Mouse (Mus musculus) liver, postnatal 0 days (tissue): ENCODE results near the gene Cpt1b. TPM values are rescaled to one million over a fixed set of nuclear protein-coding genes. Genes with fewer than 3 reads are reported as not detected.

Experiments
- ATAC-seq: fragments of 200-750 bp; cut with Nextera tagmentation; 2 replicates; pipeline ENCODE4 v1.8.0; 2017; ENCODE audit warnings: mild to moderate bottlenecking, moderate library complexity
- DNase-seq: peaks from one replicate; pipeline ENCODE4 v3.0.0-alpha.2; 2016
- H3K27ac ChIP-seq: fragments of 300-500 bp; sonication (generic); 2 replicates; pipeline ENCODE4 v1.5.1; 2014; ENCODE audit warnings: antibody characterized with exemption, moderate library complexity, mild to moderate bottlenecking, low read depth
- H3K27me3 ChIP-seq: fragments of 300-500 bp; sonication (generic); 2 replicates; pipeline ENCODE4 v1.6.1; 2014; ENCODE audit warnings: low read length, control low read depth, mixed read lengths; ENCODE audit not compliant: insufficient read depth
- H3K36me3 ChIP-seq: fragments of 300-500 bp; sonication (generic); replicated peaks from 2 replicates; pipeline ENCODE4 v1.6.1; 2014; ENCODE audit warnings: mild to moderate bottlenecking, control low read depth, low read length, moderate library complexity, mixed read lengths; ENCODE audit not compliant: insufficient read depth
- H3K4me1 ChIP-seq: fragments of 300-500 bp; sonication (generic); 2 replicates; pipeline ENCODE4 v1.6.1; 2014; ENCODE audit warnings: antibody characterized with exemption, mild to moderate bottlenecking, control low read depth; ENCODE audit not compliant: insufficient read depth
- H3K4me2 ChIP-seq: fragments of 300-500 bp; sonication (generic); 2 replicates; pipeline ENCODE4 v1.6.1; 2014; ENCODE audit warnings: low read depth, mild to moderate bottlenecking, low read length, moderate library complexity, mixed read lengths
- H3K4me3 ChIP-seq: fragments of 300-500 bp; sonication (generic); 2 replicates; pipeline ENCODE4 v1.5.1; 2014; ENCODE audit warnings: low read depth, low read length
- H3K9ac ChIP-seq: fragments of 300-500 bp; sonication (generic); replicated peaks from 2 replicates; pipeline ENCODE4 v1.6.1; 2014; ENCODE audit warnings: mild to moderate bottlenecking, moderate library complexity
- H3K9me3 ChIP-seq: fragments of 300-500 bp; sonication (generic); 2 replicates; pipeline ENCODE4 v1.6.1; 2016; ENCODE audit warnings: mild to moderate bottlenecking, control low read depth, low read length, mixed read lengths
- CTCF ChIP-seq: sonication (generic); IDR thresholded peaks from 2 replicates; pipeline ENCODE4 v1.5.1; 2016; ENCODE audit warnings: antibody characterized with exemption, low read depth
- EP300 ChIP-seq: IDR thresholded peaks from 2 replicates; pipeline ENCODE4 v1.6.1; 2016; ENCODE audit warnings: antibody characterized with exemption, low read depth, mild to moderate bottlenecking
- WGBS: fragments of 180-500 bp; shearing (Covaris S2); extraction: QIAGEN DNeasy Blood & Tissue Kit; methylation state at CpG from one replicate; pipeline ENCODE4 v1.1.7; 2014; ENCODE audit not compliant: insufficient replicate concordance; 5-methylcytosine and 5-hydroxymethylcytosine counted together
- polyA plus RNA-seq: library from polyadenylated mRNA; unstranded; fragments of >200 nt; fragmentation: Nextera tagmentation; extraction: Ambion mirVana; gene quantifications from 2 replicates; pipeline ENCODE4 v1.2.1, GENCODE M21; 2015

Cpt1b gene
- polyA plus RNA-seq, 1 experiment from 2014 or later, result 12.4 TPM

- Histone ChIP-seq H3K4me1 (peaks cover 25% of the 10 kb centered on the region), H3K36me3 (no peaks in the 10 kb centered on the region), H3K9me3 (no peaks in the 10 kb centered on the region), H3K27me3 (peaks cover 27% of the 10 kb centered on the region), H3K9ac (peak within 1 kb of the TSS; percentile 13), H3K27ac (peak within 1 kb of the TSS; percentile 22; the same call in 1 of the 2 replicates), H3K4me3 (peak within 1 kb of the TSS; percentile 36), H3K4me2 (peak within 1 kb of the TSS; percentile 74)
- WGBS, result 2% methylated on average over 33 of the region's 33 CpGs
- ATAC-seq, result peak; percentile 11; the same call in 1 of the 2 replicates
- DNase-seq, result peak; percentile 36
- TF ChIP-seq EP300, result no peak
- 0 out of 2 replicates have a peak, but pooled peaks have one; percentile 2 for TF ChIP-seq CTCF
Measured at GRCm38 (mm10) chr15:89378831-89379401, 46.7 kb downstream of the Cpt1b start, which contains the start of gene Odf3b. Gene Odf3b, minus strand, starts transcription at chr15:89379282.

- no peak for ATAC-seq
- peaks cover 27% of the 10 kb centered on the region for H3K27me3 ChIP-seq
- TF ChIP-seq EP300, result no peak
- TF ChIP-seq CTCF, result no peak
Measured at GRCm38 (mm10) chr15:89377938-89378828, 47.5 kb downstream of the Cpt1b start.

GRCm38 (mm10) chr15:89377362-89377761 lies 48.3 kb downstream of the Cpt1b start:
- no peak for DNase-seq
- H3K4me2 ChIP-seq, result peak overlapping the region; percentile 29
- ATAC-seq, result no peak
- WGBS, result 15% methylated on average over 18 of the region's 18 CpGs
- H3K27me3 ChIP-seq, result peaks cover 27% of the 10 kb centered on the region
- H3K27ac ChIP-seq, result no peak overlapping the region
- no peak overlapping the region for H3K4me3 ChIP-seq
- H3K36me3 ChIP-seq, result peaks cover 3% of the 10 kb centered on the region
- peaks cover 33% of the 10 kb centered on the region for H3K4me1 ChIP-seq
- TF ChIP-seq EP300 (no peak), CTCF (no peak)
- no peaks in the 10 kb centered on the region for H3K9me3 ChIP-seq
- H3K9ac ChIP-seq, result peak overlapping the region; percentile 16; the same call in 1 of the 2 replicates

More at GRCm38 (mm10) chr15:89377938-89378828, 47.5 kb downstream of the Cpt1b start:
- H3K4me3 ChIP-seq, result peak overlapping the region; percentile 36
- DNase-seq, result no peak
- H3K4me1 ChIP-seq, result peaks cover 26% of the 10 kb centered on the region
- no peaks in the 10 kb centered on the region for H3K36me3 ChIP-seq
- WGBS, result 19% methylated on average over 46 of the region's 46 CpGs
- peak overlapping the region; percentile 74 for H3K4me2 ChIP-seq
- H3K27ac ChIP-seq, result no peak overlapping the region
- H3K9ac ChIP-seq, result peak overlapping the region; percentile 13
- H3K9me3 ChIP-seq, result no peaks in the 10 kb centered on the region

GRCm38 (mm10) chr15:89376957-89377356 lies 48.7 kb downstream of the Cpt1b start, which contains the start of gene Tymp:
Gene Tymp, minus strand, starts transcription at chr15:89377039.
- H3K27ac ChIP-seq, result peak within 1 kb of the TSS; percentile 7; the same call in 1 of the 2 replicates
- TF ChIP-seq EP300 (no peak), CTCF (no peak)
- ATAC-seq (no peak), DNase-seq (no peak)
- H3K27me3 ChIP-seq, result peaks cover 27% of the 10 kb centered on the region
- H3K4me3 ChIP-seq, result no peak within 1 kb of the TSS
- H3K9ac ChIP-seq, result peak within 1 kb of the TSS; percentile 16; the same call in 1 of the 2 replicates
- H3K4me1 ChIP-seq, result peaks cover 33% of the 10 kb centered on the region
- WGBS, result 48% methylated on average over 16 of the region's 16 CpGs
- peak within 1 kb of the TSS; percentile 29 for H3K4me2 ChIP-seq
- no peaks in the 10 kb centered on the region for H3K9me3 ChIP-seq
- H3K36me3 ChIP-seq, result peaks cover 7% of the 10 kb centered on the region

GRCm38 (mm10) chr15:89376040-89376439 lies 49.6 kb downstream of the Cpt1b start:
- H3K9me3 ChIP-seq, result no peaks in the 10 kb centered on the region
- H3K4me2 ChIP-seq, result no peak overlapping the region
- H3K36me3 ChIP-seq, result peaks cover 17% of the 10 kb centered on the region
- H3K27ac ChIP-seq, result peak overlapping the region; percentile 7; the same call in 1 of the 2 replicates
- ATAC-seq, result no peak
- peaks cover 33% of the 10 kb centered on the region for H3K4me1 ChIP-seq
- H3K9ac ChIP-seq, result no peak overlapping the region; the same call in 1 of the 2 replicates
- 74% methylated on average over 7 of the region's 7 CpGs for WGBS
- peaks cover 27% of the 10 kb centered on the region for H3K27me3 ChIP-seq
- H3K4me3 ChIP-seq, result no peak overlapping the region
- no peak for TF ChIP-seq CTCF
- TF ChIP-seq EP300, result no peak
- no peak for DNase-seq
